Mouse (Mus musculus): ENCODE results near the gene Capn8. TPM values are rescaled to one million over a fixed set of nuclear protein-coding genes. Genes with fewer than 3 reads are reported as not detected.

The Capn8 gene
- polyA plus RNA-seq, 1 experiment = 1.4 TPM

DNA sequence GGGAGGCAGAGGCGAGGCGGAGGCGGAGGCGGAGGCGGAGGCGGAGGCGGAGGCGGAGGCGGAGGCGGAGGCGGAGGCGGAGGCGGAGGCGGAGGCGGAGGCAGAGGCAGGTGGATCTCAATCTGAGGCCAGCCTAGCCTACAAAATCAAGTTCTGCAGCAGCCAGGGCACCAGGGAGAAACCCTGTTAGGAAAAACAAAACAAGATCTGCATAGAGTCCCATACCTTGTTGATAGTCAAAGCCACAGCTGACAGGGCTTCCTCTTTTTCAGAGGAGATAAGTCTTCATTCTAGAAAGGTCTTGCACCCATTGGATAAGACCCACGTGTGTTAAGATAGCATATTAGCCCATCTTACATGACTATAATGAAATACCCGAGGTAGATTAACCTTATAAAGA lies 113.3 kb downstream of the Capn8 start:
- no peak for TF ChIP-seq POLR2A (IDR thresholded peaks at IDR 0.05; ENCODE audit: control insufficient read depth, low read depth, low read length)
- TF ChIP-seq CTCF (IDR thresholded peaks at IDR 0.05; ENCODE audit: control insufficient read depth, insufficient read depth, insufficient replicate concordance, low read depth, low read length) = no peak
- H3K4me1 ChIP-seq (ENCODE audit: control insufficient read depth, insufficient read depth, low read length) = no peaks in the 10 kb centered on the region
- H3K27ac ChIP-seq (ENCODE audit: control insufficient read depth, insufficient read depth, low read depth, low read length) = no peak overlapping the region
- no peaks in the 10 kb centered on the region for H3K27me3 ChIP-seq (ENCODE audit: control insufficient read depth, insufficient read depth, low read length)
- no peaks in the 10 kb centered on the region for H3K36me3 ChIP-seq (ENCODE audit: control insufficient read depth, insufficient read depth, low read length)
- H3K4me3 ChIP-seq (ENCODE audit: control insufficient read depth, low read depth, low read length) = no peak overlapping the region

DNA sequence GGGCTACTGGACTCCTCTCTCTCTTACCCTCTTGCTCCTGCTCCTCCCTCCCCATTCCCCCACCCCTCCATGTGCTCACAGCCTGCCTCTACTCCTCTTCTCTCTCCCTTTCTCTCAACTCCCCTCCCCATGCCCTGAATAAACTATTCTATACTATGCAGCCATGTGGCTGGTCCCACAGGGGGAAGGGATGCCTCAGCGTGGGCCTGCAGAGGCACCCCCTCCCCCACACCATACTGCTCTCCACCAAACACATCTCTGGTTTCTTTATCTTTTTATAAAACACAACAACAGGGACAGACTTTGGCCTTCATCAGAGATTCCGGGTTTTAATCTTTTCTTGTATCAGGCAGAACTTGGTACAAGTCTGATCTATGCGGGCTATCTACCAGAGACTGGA lies 114.4 kb downstream of the Capn8 start:
- H3K27me3 ChIP-seq (ENCODE audit: control insufficient read depth, insufficient read depth, low read length) = no peaks in the 10 kb centered on the region
- no peak overlapping the region for H3K4me3 ChIP-seq (ENCODE audit: control insufficient read depth, low read depth, low read length)
- no peak for TF ChIP-seq CTCF (IDR thresholded peaks at IDR 0.05; ENCODE audit: control insufficient read depth, insufficient read depth, insufficient replicate concordance, low read depth, low read length)
- TF ChIP-seq POLR2A (IDR thresholded peaks at IDR 0.05; ENCODE audit: control insufficient read depth, low read depth, low read length) = no peak
- H3K4me1 ChIP-seq (ENCODE audit: control insufficient read depth, insufficient read depth, low read length) = no peaks in the 10 kb centered on the region
- no peak overlapping the region for H3K27ac ChIP-seq (ENCODE audit: control insufficient read depth, insufficient read depth, low read depth, low read length)
- no peaks in the 10 kb centered on the region for H3K36me3 ChIP-seq (ENCODE audit: control insufficient read depth, insufficient read depth, low read length)

DNA sequence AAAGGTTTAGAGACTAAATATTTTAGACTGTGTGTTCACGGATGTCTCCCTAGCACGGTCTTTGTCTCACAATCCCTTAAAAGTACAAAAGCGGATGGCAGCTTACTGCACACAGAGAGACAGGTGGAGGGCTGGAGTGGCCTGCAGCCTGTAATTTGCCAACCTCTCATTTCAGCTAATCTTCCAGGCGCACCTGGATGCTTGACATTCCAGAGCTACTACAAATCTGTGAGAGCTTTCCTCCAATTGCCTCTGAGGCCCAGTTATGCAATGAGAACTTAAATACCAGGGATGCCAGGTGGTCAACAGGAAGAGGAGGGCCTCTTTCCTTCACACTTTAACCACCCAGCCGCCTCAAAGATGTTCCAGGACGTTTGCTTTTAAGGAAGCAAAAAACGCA lies 114.8 kb downstream of the Capn8 start:
- Histone ChIP-seq H3K27ac (ENCODE audit: control insufficient read depth, insufficient read depth, low read depth, low read length) (no peak overlapping the region), H3K36me3 (ENCODE audit: control insufficient read depth, insufficient read depth, low read length) (no peaks in the 10 kb centered on the region), H3K27me3 (ENCODE audit: control insufficient read depth, insufficient read depth, low read length) (no peaks in the 10 kb centered on the region), H3K4me3 (ENCODE audit: control insufficient read depth, low read depth, low read length) (no peak overlapping the region), H3K4me1 (ENCODE audit: control insufficient read depth, insufficient read depth, low read length) (no peaks in the 10 kb centered on the region)
- no peak for TF ChIP-seq CTCF (IDR thresholded peaks at IDR 0.05; ENCODE audit: control insufficient read depth, insufficient read depth, insufficient replicate concordance, low read depth, low read length)
- no peak for TF ChIP-seq POLR2A (IDR thresholded peaks at IDR 0.05; ENCODE audit: control insufficient read depth, low read depth, low read length)

Other genes starting within 250 kb of the Capn8 start
- gene Fbxo28, start 223.4 kb upstream of the Capn8 start, polyA plus RNA-seq (2012; rRNA removed) = 6.8 and 7.9 TPM in 2 replicates
- gene Trp53bp2, start 155.8 kb upstream of the Capn8 start, polyA plus RNA-seq (2012; rRNA removed) = 4.5 and 4.6 TPM in 2 replicates
- 2.4 and 2.8 TPM in 2 replicates for gene Capn2, start 47.4 kb upstream of the Capn8 start, polyA plus RNA-seq (2012; rRNA removed)
- 206 and 220 TPM in 2 replicates for gene Ccdc185, start 184.2 kb downstream of the Capn8 start, polyA plus RNA-seq (2012; rRNA removed)
- gene Susd4, start 198.9 kb downstream of the Capn8 start, polyA plus RNA-seq (2012; rRNA removed) = 1.1 and 1.2 TPM in 2 replicates

Measured in testis, adult 2 months (tissue).